ENCODE assay signal across 13 mouse cellular contexts in the genomic region with DNA sequence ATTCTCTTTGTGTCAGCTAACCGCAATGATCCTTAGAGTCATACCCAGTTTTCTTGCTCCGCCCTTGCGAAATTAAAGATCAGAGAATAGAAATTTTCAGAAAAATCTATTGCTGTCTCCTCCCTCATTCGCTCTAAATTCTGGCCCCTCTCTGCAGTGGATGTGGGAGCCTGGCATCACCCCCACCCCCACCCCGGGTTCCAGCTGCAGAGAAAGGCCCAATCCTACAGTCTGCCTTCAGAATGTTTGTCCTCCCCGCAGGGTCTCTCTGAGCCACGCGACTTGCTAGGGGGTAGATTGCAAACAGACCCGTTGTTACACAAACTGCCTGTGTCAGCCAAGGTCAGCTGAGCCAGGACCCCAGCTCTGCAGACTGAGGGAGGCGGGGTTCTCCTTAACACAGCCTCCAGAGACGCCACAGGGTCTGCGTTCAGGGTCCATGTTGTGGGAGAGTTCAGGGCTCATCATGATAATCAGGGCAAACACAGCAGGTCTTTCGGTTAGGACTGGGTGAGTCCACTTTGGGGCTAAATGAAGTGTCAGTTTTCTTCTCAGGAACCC. TPM values are rescaled to one million over a fixed set of nuclear protein-coding genes. Genes with fewer than 3 reads are reported as not detected.
DNase-seq lines count a peak whose midpoint lies in the region; ATAC-seq lines count a peak whose summit lies in the region.
"Had no signal": no experiment of that assay in that cellular context is flagged by ENCODE, and none has a peak within 500 bp of the region (broad histone marks: within the 10 kb centered on the region; RNA-seq: fewer than 3 reads in every experiment).

No protein-coding gene starts in this region.

- WGBS in intestine, embryonic 15.5 days, result 29% methylated on average over 13 of the region's 13 CpGs
- 25% methylated on average over 13 of the region's 13 CpGs for WGBS in intestine, embryonic 16.5 days
- WGBS in hindbrain, embryonic 12.5 days, result 2% methylated on average over 13 of the region's 13 CpGs
- 1% methylated on average over 13 of the region's 13 CpGs for WGBS in neural tube, embryonic 11.5 days

- no peak overlapping the region for H3K4me3 ChIP-seq in intestine, embryonic 15.5 days (replicated peaks)
- H3K4me3 ChIP-seq in intestine, embryonic 16.5 days (ENCODE audit: low read length), result no peak overlapping the region
- H3K4me3 ChIP-seq in hindbrain, embryonic 12.5 days, result peak overlapping the region; percentile 44
- H3K4me3 ChIP-seq in neural tube, embryonic 11.5 days (ENCODE audit: low read depth, low read length), result peak overlapping the region; percentile 70

- ATAC-seq in intestine, embryonic 15.5 days, result no peak
- no peak for ATAC-seq in intestine, embryonic 16.5 days
- no peak for ATAC-seq in hindbrain, embryonic 12.5 days (ENCODE audit: low FRiP score)
- ATAC-seq in neural tube, embryonic 11.5 days (ENCODE audit: insufficient read depth, low FRiP score, low TSS enrichment), result no peak
- ATAC-seq: CD4-positive, CD25-positive, alpha-beta regulatory T cell, adult 4 months had no signal

- H3K4me1 ChIP-seq in intestine, embryonic 15.5 days (replicated peaks), result peaks cover 36% of the 10 kb centered on the region
- H3K4me1 ChIP-seq in intestine, embryonic 16.5 days (ENCODE audit: control insufficient read depth, insufficient read depth, low read length), result peaks cover 25% of the 10 kb centered on the region
- H3K4me1 ChIP-seq in hindbrain, embryonic 12.5 days, result peaks cover 82% of the 10 kb centered on the region
- peaks cover 63% of the 10 kb centered on the region for H3K4me1 ChIP-seq in neural tube, embryonic 11.5 days (ENCODE audit: control insufficient read depth, insufficient read depth, low read length)

- no peak overlapping the region for H3K9ac ChIP-seq in intestine, embryonic 15.5 days
- H3K9ac ChIP-seq in intestine, embryonic 16.5 days (ENCODE audit: low read depth, low read length), result no peak overlapping the region
- H3K9ac ChIP-seq in hindbrain, embryonic 12.5 days, result peak overlapping the region; percentile 62
- H3K9ac ChIP-seq in neural tube, embryonic 11.5 days (ENCODE audit: low read length), result peak overlapping the region; percentile 44
- H3K9ac ChIP-seq: liver, embryonic 14.5 days had no signal

- H3K36me3 ChIP-seq in intestine, embryonic 15.5 days, result no peaks in the 10 kb centered on the region
- no peaks in the 10 kb centered on the region for H3K36me3 ChIP-seq in intestine, embryonic 16.5 days (ENCODE audit: control insufficient read depth, insufficient read depth, low read length)
- H3K36me3 ChIP-seq in hindbrain, embryonic 12.5 days, result 0 out of 2 replicates have a peak, but pooled peaks cover 4% of the 10 kb centered on the region
- peaks cover 3% of the 10 kb centered on the region; the same call in 1 of the 2 replicates for H3K36me3 ChIP-seq in neural tube, embryonic 11.5 days (ENCODE audit: control insufficient read depth, insufficient read depth, low read length)

- H3K27me3 ChIP-seq in intestine, embryonic 15.5 days (replicated peaks), result peaks cover 39% of the 10 kb centered on the region
- H3K27me3 ChIP-seq in intestine, embryonic 16.5 days (replicated peaks; ENCODE audit: control insufficient read depth, insufficient read depth, low read length), result peaks cover 29% of the 10 kb centered on the region
- 0 out of 2 replicates have a peak, but pooled peaks cover 2% of the 10 kb centered on the region for H3K27me3 ChIP-seq in hindbrain, embryonic 12.5 days
- H3K27me3 ChIP-seq in neural tube, embryonic 11.5 days (ENCODE audit: control insufficient read depth, insufficient read depth, low read length), result no peaks in the 10 kb centered on the region

- H3K9me3 ChIP-seq in intestine, embryonic 15.5 days, result no peaks in the 10 kb centered on the region
- no peaks in the 10 kb centered on the region for H3K9me3 ChIP-seq in intestine, embryonic 16.5 days (ENCODE audit: control insufficient read depth, low read length)
- no peaks in the 10 kb centered on the region for H3K9me3 ChIP-seq in hindbrain, embryonic 12.5 days (replicated peaks)
- no peaks in the 10 kb centered on the region for H3K9me3 ChIP-seq in neural tube, embryonic 11.5 days (ENCODE audit: control insufficient read depth, low read length)

- H3K4me2 ChIP-seq in intestine, embryonic 15.5 days (replicated peaks), result 0 out of 2 replicates have a peak overlapping the region, but pooled peaks have one; percentile 24
- H3K4me2 ChIP-seq in intestine, embryonic 16.5 days (ENCODE audit: low read depth, low read length), result no peak overlapping the region
- H3K4me2 ChIP-seq in hindbrain, embryonic 12.5 days (replicated peaks), result peak overlapping the region; percentile 62
- H3K4me2 ChIP-seq in neural tube, embryonic 11.5 days (ENCODE audit: low read depth), result peak overlapping the region; percentile 86

- peak; percentile 76 for DNase-seq in embryo, embryonic 10.5 days (ENCODE audit: low spot score)
- peak; percentile 54 for DNase-seq in neural tube, embryonic 11.5 days (ENCODE audit: low spot score)
- no peak for DNase-seq in urinary bladder, postnatal 36 days (ENCODE audit: low spot score in 2 of 2)
- no peak for DNase-seq in frontal cortex, postnatal 36 days (ENCODE audit: low spot score in 2 of 2)
- DNase-seq in kidney, postnatal 25 days, result no peak
- DNase-seq: cerebellum, postnatal 10 days; gastrocnemius, postnatal 36 days; kidney, adult 2 months had no signal

- H3K27ac ChIP-seq in intestine, embryonic 15.5 days, result no peak overlapping the region
- no peak overlapping the region for H3K27ac ChIP-seq in intestine, embryonic 16.5 days (ENCODE audit: low read length)
- H3K27ac ChIP-seq in hindbrain, embryonic 12.5 days, result peak overlapping the region; percentile 82
- H3K27ac ChIP-seq in neural tube, embryonic 11.5 days (ENCODE audit: low read depth, low read length), result peak overlapping the region; percentile 77
- H3K27ac ChIP-seq: liver, embryonic 14.5 days had no signal

RNA-seq across cellular contexts. Expression of a gene that starts 1.6 kb away (rescaled TPM):
- 7.0 and 8.2 TPM in 2 replicates for polyA plus RNA-seq in intestine, embryonic 15.5 days (2015; fragmentation: Nextera tagmentation; extraction: Ambion mirVana)
- polyA plus RNA-seq in intestine, embryonic 16.5 days (2015; fragmentation: Nextera tagmentation; extraction: Ambion mirVana), result 3.8 TPM in 2 replicates
- 384 and 396 TPM in 2 replicates for polyA plus RNA-seq in hindbrain, embryonic 12.5 days (2016; fragmentation: Nextera tagmentation; extraction: Ambion mirVana)
- polyA plus RNA-seq in neural tube, embryonic 11.5 days (2014; fragmentation: Nextera tagmentation; extraction: Ambion mirVana), result 565 and 607 TPM in 2 replicates
- polyA plus RNA-seq: CD4-positive, CD25-positive, alpha-beta regulatory T cell, adult 4 months had no signal

RNA-seq across cellular contexts. Expression of a gene that starts 19.5 kb away (rescaled TPM):
- polyA plus RNA-seq in intestine, embryonic 15.5 days (2015; fragmentation: Nextera tagmentation; extraction: Ambion mirVana), result 15.8 and 16.3 TPM in 2 replicates
- 14.2 and 14.3 TPM in 2 replicates for polyA plus RNA-seq in intestine, embryonic 16.5 days (2015; fragmentation: Nextera tagmentation; extraction: Ambion mirVana)
- polyA plus RNA-seq in hindbrain, embryonic 12.5 days (2016; fragmentation: Nextera tagmentation; extraction: Ambion mirVana), result 22.1 and 22.5 TPM in 2 replicates
- polyA plus RNA-seq in neural tube, embryonic 11.5 days (2014; fragmentation: Nextera tagmentation; extraction: Ambion mirVana), result 14.5 and 16.9 TPM in 2 replicates

RNA-seq across cellular contexts. Expression of a gene that starts 19.9 kb away (rescaled TPM):
- 46.7 and 49.9 TPM in 2 replicates for polyA plus RNA-seq in intestine, embryonic 15.5 days (2015; fragmentation: Nextera tagmentation; extraction: Ambion mirVana)
- polyA plus RNA-seq in intestine, embryonic 16.5 days (2015; fragmentation: Nextera tagmentation; extraction: Ambion mirVana), result 37.2 and 39.8 TPM in 2 replicates
- polyA plus RNA-seq in hindbrain, embryonic 12.5 days (2016; fragmentation: Nextera tagmentation; extraction: Ambion mirVana), result 67.7 and 68.7 TPM in 2 replicates
- 52.3 and 53.9 TPM in 2 replicates for polyA plus RNA-seq in neural tube, embryonic 11.5 days (2014; fragmentation: Nextera tagmentation; extraction: Ambion mirVana)

RNA-seq across cellular contexts. Expression of a gene that starts 20.8 kb away (rescaled TPM):
- polyA plus RNA-seq in intestine, embryonic 15.5 days (2015; fragmentation: Nextera tagmentation; extraction: Ambion mirVana), result 17.0 and 20.0 TPM in 2 replicates
- 9.4 and 10.3 TPM in 2 replicates for polyA plus RNA-seq in intestine, embryonic 16.5 days (2015; fragmentation: Nextera tagmentation; extraction: Ambion mirVana)
- polyA plus RNA-seq in hindbrain, embryonic 12.5 days (2016; fragmentation: Nextera tagmentation; extraction: Ambion mirVana), result 136 and 153 TPM in 2 replicates
- 59.5 and 60.2 TPM in 2 replicates for polyA plus RNA-seq in neural tube, embryonic 11.5 days (2014; fragmentation: Nextera tagmentation; extraction: Ambion mirVana)
- polyA plus RNA-seq: CD4-positive, CD25-positive, alpha-beta regulatory T cell, adult 4 months had no signal

RNA-seq across cellular contexts. Expression of a gene that starts 30.7 kb away (rescaled TPM):
- polyA plus RNA-seq in intestine, embryonic 15.5 days (2015; fragmentation: Nextera tagmentation; extraction: Ambion mirVana), result 74.2 and 79.2 TPM in 2 replicates
- 78.7 and 80.6 TPM in 2 replicates for polyA plus RNA-seq in intestine, embryonic 16.5 days (2015; fragmentation: Nextera tagmentation; extraction: Ambion mirVana)
- 72.9 and 79.0 TPM in 2 replicates for polyA plus RNA-seq in hindbrain, embryonic 12.5 days (2016; fragmentation: Nextera tagmentation; extraction: Ambion mirVana)
- 76.1 and 79.2 TPM in 2 replicates for polyA plus RNA-seq in neural tube, embryonic 11.5 days (2014; fragmentation: Nextera tagmentation; extraction: Ambion mirVana)

Comparison
In these comparisons a context has a peak if more than half of its experiments do, and no peak if none do; other contexts are left out.
1. H3K27ac ChIP-seq: peak in hindbrain, embryonic 12.5 days (single experiment) and neural tube, embryonic 11.5 days (single experiment); none in intestine, embryonic 15.5 days (single experiment) and intestine, embryonic 16.5 days (single experiment).
2. H3K4me3 ChIP-seq: peak in hindbrain, embryonic 12.5 days (single experiment) and neural tube, embryonic 11.5 days (single experiment); none in intestine, embryonic 15.5 days (single experiment) and intestine, embryonic 16.5 days (single experiment).
3. H3K9ac ChIP-seq: peak in hindbrain, embryonic 12.5 days (single experiment) and neural tube, embryonic 11.5 days (single experiment); none in intestine, embryonic 15.5 days (single experiment) and intestine, embryonic 16.5 days (single experiment).
4. DNase-seq: peak in embryo, embryonic 10.5 days (single experiment) and neural tube, embryonic 11.5 days (single experiment); none in urinary bladder, postnatal 36 days (0 of 2), frontal cortex, postnatal 36 days (0 of 2) and kidney, postnatal 25 days (0 of 2).
5. RNA of a gene that starts 1.6 kb away (polyA plus RNA-seq): 565 to 607 TPM in neural tube, embryonic 11.5 days and 384 to 396 TPM in hindbrain, embryonic 12.5 days; 7.0 to 8.2 TPM in intestine, embryonic 15.5 days and 3.8 TPM in intestine, embryonic 16.5 days; every median in the first group is over 10 times any median in the second.